Mouse (Mus musculus): ENCODE measurements around the gene Elane. TPM values are rescaled to one million over a fixed set of nuclear protein-coding genes. Genes with fewer than 3 reads are reported as not detected.
"Not testable (repeated sequence)": the region's sequence is repeated elsewhere in the genome, so short reads cannot be mapped to it uniquely, and the experiment has no call there.

Elane gene
- polyA plus RNA-seq, 1 experiment from 2014 or later: 0.47 TPM

GRCm38 (mm10) chr10:79886611-79887010 is 564 bp downstream of the Elane start:
- no peak overlapping the region for H3K4me2 ChIP-seq (replicated peaks)
- H3K4me1 ChIP-seq (replicated peaks; ENCODE audit: control insufficient read depth, insufficient read depth, low read length): peaks cover 5% of the 10 kb centered on the region; the same call in 1 of the 2 replicates
- peaks cover 15% of the 10 kb centered on the region; the same call in 1 of the 2 replicates for H3K27me3 ChIP-seq (ENCODE audit: control insufficient read depth, insufficient read depth, low read length)
- H3K27ac ChIP-seq: no peak overlapping the region
- no peaks in the 10 kb centered on the region for H3K9me3 ChIP-seq (ENCODE audit: control insufficient read depth, low read length)
- H3K36me3 ChIP-seq (replicated peaks; ENCODE audit: control insufficient read depth, insufficient read depth): no peaks in the 10 kb centered on the region
- H3K4me3 ChIP-seq (replicated peaks; ENCODE audit: low read length): no peak overlapping the region
- H3K9ac ChIP-seq: no peak overlapping the region
- DNase-seq (ENCODE audit: low spot score): no peak
- ATAC-seq (ENCODE audit: low FRiP score): no peak
- WGBS: 81% methylated on average over 8 of the region's 8 CpGs

GRCm38 (mm10) chr10:79889386-79889785 is 3.3 kb downstream of the Elane start:
- Histone ChIP-seq H3K27me3 (ENCODE audit: control insufficient read depth, insufficient read depth, low read length) (no peaks in the 10 kb centered on the region), H3K4me2 (replicated peaks) (no peak overlapping the region), H3K9me3 (ENCODE audit: control insufficient read depth, low read length) (no peaks in the 10 kb centered on the region), H3K9ac (no peak overlapping the region), H3K36me3 (replicated peaks; ENCODE audit: control insufficient read depth, insufficient read depth) (peaks cover 6% of the 10 kb centered on the region; the same call in 1 of the 2 replicates), H3K27ac (no peak overlapping the region), H3K4me3 (replicated peaks; ENCODE audit: low read length) (no peak overlapping the region), H3K4me1 (replicated peaks; ENCODE audit: control insufficient read depth, insufficient read depth, low read length) (no peaks in the 10 kb centered on the region)
- WGBS: 91% methylated on average over 2 of the region's 2 CpGs
- ATAC-seq (ENCODE audit: low FRiP score) (no peak), DNase-seq (ENCODE audit: low spot score) (no peak)

- Histone ChIP-seq H3K9me3 (ENCODE audit: control insufficient read depth, low read length) (no peaks in the 10 kb centered on the region), H3K9ac (no peak within 1 kb of the TSS), H3K4me3 (replicated peaks; ENCODE audit: low read length) (no peak within 1 kb of the TSS), H3K36me3 (replicated peaks; ENCODE audit: control insufficient read depth, insufficient read depth) (peaks cover 14% of the 10 kb centered on the region), H3K4me2 (replicated peaks) (no peak within 1 kb of the TSS), H3K27me3 (ENCODE audit: control insufficient read depth, insufficient read depth, low read length) (no peaks in the 10 kb centered on the region), H3K27ac (no peak within 1 kb of the TSS), H3K4me1 (replicated peaks; ENCODE audit: control insufficient read depth, insufficient read depth, low read length) (no peaks in the 10 kb centered on the region)
- ATAC-seq (ENCODE audit: low FRiP score): no peak
- WGBS: 35% methylated on average over 5 of the region's 5 CpGs
- no peak for DNase-seq (ENCODE audit: low spot score)
Observed at GRCm38 (mm10) chr10:79890670-79891069, 4.6 kb downstream of the Elane start, which contains the start of gene Cfd. TSS of gene Cfd (plus strand) at chr10:79890853.

- not testable (repeated sequence) for H3K27me3 ChIP-seq (ENCODE audit: control insufficient read depth, insufficient read depth, low read length); H3K9ac ChIP-seq; H3K4me2 ChIP-seq (replicated peaks); H3K9me3 ChIP-seq (ENCODE audit: control insufficient read depth, low read length); H3K27ac ChIP-seq; H3K4me1 ChIP-seq (replicated peaks; ENCODE audit: control insufficient read depth, insufficient read depth, low read length); H3K4me3 ChIP-seq (replicated peaks; ENCODE audit: low read length)
- WGBS: 46% methylated on average over 22 of the region's 22 CpGs
- H3K36me3 ChIP-seq (replicated peaks; ENCODE audit: control insufficient read depth, insufficient read depth): peaks cover 31% of the 10 kb centered on the region
- DNase-seq (ENCODE audit: low spot score): peak; percentile 79
- peak; percentile 21; the same call in 1 of the 2 replicates for ATAC-seq (ENCODE audit: low FRiP score)
Observed at GRCm38 (mm10) chr10:79892451-79893118, 6.5 kb downstream of the Elane start.

GRCm38 (mm10) chr10:79896306-79896705 is 10.3 kb downstream of the Elane start:
- Histone ChIP-seq H3K9ac (no peak overlapping the region), H3K4me1 (replicated peaks; ENCODE audit: control insufficient read depth, insufficient read depth, low read length) (peaks cover 6% of the 10 kb centered on the region; the same call in 1 of the 2 replicates), H3K9me3 (ENCODE audit: control insufficient read depth, low read length) (no peaks in the 10 kb centered on the region), H3K36me3 (replicated peaks; ENCODE audit: control insufficient read depth, insufficient read depth) (peaks cover 54% of the 10 kb centered on the region), H3K27me3 (ENCODE audit: control insufficient read depth, insufficient read depth, low read length) (no peaks in the 10 kb centered on the region), H3K4me2 (replicated peaks) (no peak overlapping the region), H3K27ac (no peak overlapping the region), H3K4me3 (replicated peaks; ENCODE audit: low read length) (no peak overlapping the region)
- ATAC-seq (ENCODE audit: low FRiP score) (no peak), DNase-seq (ENCODE audit: low spot score) (no peak)
- WGBS: 89% methylated on average over 16 of the region's 16 CpGs

- no peak overlapping the region for H3K4me2 ChIP-seq (replicated peaks)
- 89% methylated on average over 13 of the region's 13 CpGs for WGBS
- H3K36me3 ChIP-seq (replicated peaks; ENCODE audit: control insufficient read depth, insufficient read depth): peaks cover 59% of the 10 kb centered on the region
Observed at GRCm38 (mm10) chr10:79896814-79897213, 10.8 kb downstream of the Elane start.

GRCm38 (mm10) chr10:79897316-79898245 is 11.5 kb downstream of the Elane start:
- no peak overlapping the region for H3K27ac ChIP-seq
- ATAC-seq (ENCODE audit: low FRiP score) (no peak), DNase-seq (ENCODE audit: low spot score) (no peak)
- 56% methylated on average over 20 of the region's 20 CpGs for WGBS
- H3K9me3 ChIP-seq (ENCODE audit: control insufficient read depth, low read length): no peaks in the 10 kb centered on the region
- no peak overlapping the region for H3K4me2 ChIP-seq (replicated peaks)
- no peak overlapping the region for H3K4me3 ChIP-seq (replicated peaks; ENCODE audit: low read length)
- no peak overlapping the region; the same call in 1 of the 2 replicates for H3K9ac ChIP-seq
- H3K27me3 ChIP-seq (ENCODE audit: control insufficient read depth, insufficient read depth, low read length): no peaks in the 10 kb centered on the region
- peaks cover 8% of the 10 kb centered on the region; the same call in 1 of the 2 replicates for H3K4me1 ChIP-seq (replicated peaks; ENCODE audit: control insufficient read depth, insufficient read depth, low read length)
- H3K36me3 ChIP-seq (replicated peaks; ENCODE audit: control insufficient read depth, insufficient read depth): peaks cover 65% of the 10 kb centered on the region

More at GRCm38 (mm10) chr10:79896814-79897213, 10.8 kb downstream of the Elane start:
- H3K9ac ChIP-seq: no peak overlapping the region
- peaks cover 8% of the 10 kb centered on the region; the same call in 1 of the 2 replicates for H3K4me1 ChIP-seq (replicated peaks; ENCODE audit: control insufficient read depth, insufficient read depth, low read length)
- H3K4me3 ChIP-seq (replicated peaks; ENCODE audit: low read length): no peak overlapping the region
- H3K27ac ChIP-seq: no peak overlapping the region
- no peaks in the 10 kb centered on the region for H3K9me3 ChIP-seq (ENCODE audit: control insufficient read depth, low read length)
- no peak for ATAC-seq (ENCODE audit: low FRiP score)
- H3K27me3 ChIP-seq (ENCODE audit: control insufficient read depth, insufficient read depth, low read length): no peaks in the 10 kb centered on the region
- DNase-seq (ENCODE audit: low spot score): no peak

GRCm38 (mm10) chr10:79900951-79901410 is 14.9 kb downstream of the Elane start:
- H3K27ac ChIP-seq: peak overlapping the region; percentile 20; the same call in 1 of the 2 replicates
- peak; percentile 59 for ATAC-seq (ENCODE audit: low FRiP score)
- H3K36me3 ChIP-seq (replicated peaks; ENCODE audit: control insufficient read depth, insufficient read depth): peaks cover 80% of the 10 kb centered on the region
- no peak overlapping the region for H3K4me3 ChIP-seq (replicated peaks; ENCODE audit: low read length)
- H3K4me1 ChIP-seq (replicated peaks; ENCODE audit: control insufficient read depth, insufficient read depth, low read length): peaks cover 8% of the 10 kb centered on the region; the same call in 1 of the 2 replicates
- H3K9me3 ChIP-seq (ENCODE audit: control insufficient read depth, low read length): no peaks in the 10 kb centered on the region
- DNase-seq (ENCODE audit: low spot score): no peak
- 16% methylated on average over 2 of the region's 2 CpGs for WGBS
- no peaks in the 10 kb centered on the region for H3K27me3 ChIP-seq (ENCODE audit: control insufficient read depth, insufficient read depth, low read length)
- 0 out of 2 replicates have a peak overlapping the region, but pooled peaks have one; percentile 8 for H3K9ac ChIP-seq
- no peak overlapping the region for H3K4me2 ChIP-seq (replicated peaks)

- Histone ChIP-seq H3K27me3 (ENCODE audit: control insufficient read depth, insufficient read depth, low read length) (no peaks in the 10 kb centered on the region), H3K9ac (no peak overlapping the region), H3K36me3 (replicated peaks; ENCODE audit: control insufficient read depth, insufficient read depth) (peaks cover 56% of the 10 kb centered on the region), H3K4me1 (replicated peaks; ENCODE audit: control insufficient read depth, insufficient read depth, low read length) (peaks cover 11% of the 10 kb centered on the region), H3K4me3 (replicated peaks; ENCODE audit: low read length) (no peak overlapping the region), H3K4me2 (replicated peaks) (no peak overlapping the region), H3K27ac (no peak overlapping the region), H3K9me3 (ENCODE audit: control insufficient read depth, low read length) (no peaks in the 10 kb centered on the region)
- 92% methylated on average over 9 of the region's 9 CpGs for WGBS
- no peak for ATAC-seq (ENCODE audit: low FRiP score)
- DNase-seq (ENCODE audit: low spot score): no peak
Observed at GRCm38 (mm10) chr10:79906712-79907111, 20.7 kb downstream of the Elane start.
